Mouse (Mus musculus): ENCODE measurements around the gene Nat8f1.

- TF ChIP-seq CTCF (IDR thresholded peaks at IDR 0.05; ENCODE audit: low read depth) = no peak
- no peak for TF ChIP-seq EP300 (IDR thresholded peaks at IDR 0.05; ENCODE audit: low read depth)
These were observed 31.2 kb downstream of the Nat8f1 start for GRCm38 (mm10) chr6:85884311-85884710.

Measured in liver, embryonic 14.5 days (tissue).